18 mouse cellular contexts compared by ENCODE assay signal in the genomic region with DNA sequence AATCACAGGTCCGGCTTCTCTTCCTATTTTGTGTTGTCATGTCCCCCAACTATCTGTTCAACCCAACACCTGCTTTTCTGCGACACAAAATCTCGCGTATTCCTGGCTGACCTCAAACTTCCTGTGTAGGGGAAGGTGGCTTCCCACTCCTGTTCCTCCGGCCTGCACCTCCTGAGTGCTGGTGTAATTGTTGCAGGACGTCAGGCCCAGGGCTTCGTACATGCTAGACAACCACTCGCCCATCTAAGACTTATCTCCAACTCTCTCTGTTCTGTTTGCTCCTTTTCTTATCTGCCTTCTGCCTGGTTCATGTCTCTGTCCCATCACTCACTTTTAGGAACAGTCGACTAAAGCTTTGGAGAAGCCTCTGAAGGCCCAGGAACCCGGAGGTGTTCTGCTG. TPM values are rescaled to one million over a fixed set of nuclear protein-coding genes. Genes with fewer than 3 reads are reported as not detected.
DNase-seq lines count a peak whose midpoint lies in the region; ATAC-seq and TF ChIP-seq lines count a peak whose summit lies in the region.
"Had no signal": no experiment of that assay in that cellular context is flagged by ENCODE, and none has a peak within 500 bp of the region (broad histone marks: within the 10 kb centered on the region; RNA-seq: fewer than 3 reads in every experiment).

No protein-coding gene starts in this region.

- no peak for TF ChIP-seq CTCF in midbrain, postnatal 0 days (IDR thresholded peaks at IDR 0.05)
- no peak for TF ChIP-seq CTCF in small intestine, adult 2 months (IDR thresholded peaks at IDR 0.05; ENCODE audit: extremely low read depth, insufficient read length, insufficient replicate concordance, low read depth, low read length)

- ATAC-seq in heart, embryonic 11.5 days (replicated peaks; ENCODE audit: insufficient number of reproducible peaks, low FRiP score, low TSS enrichment) = no peak
- no peak for ATAC-seq in midbrain, postnatal 0 days (ENCODE audit: low FRiP score)
- ATAC-seq in midbrain, embryonic 11.5 days (ENCODE audit: low FRiP score) = no peak
- no peak for ATAC-seq in hindbrain, embryonic 16.5 days

- H3K27me3 ChIP-seq in heart, embryonic 11.5 days (ENCODE audit: control insufficient read depth, insufficient read depth, low read length) = peaks cover 15% of the 10 kb centered on the region
- peaks cover 15% of the 10 kb centered on the region for H3K27me3 ChIP-seq in midbrain, postnatal 0 days (ENCODE audit: insufficient read depth, low read length)
- peaks cover 12% of the 10 kb centered on the region for H3K27me3 ChIP-seq in midbrain, embryonic 11.5 days (ENCODE audit: control insufficient read depth, insufficient read depth, low read length)
- peaks cover 22% of the 10 kb centered on the region for H3K27me3 ChIP-seq in hindbrain, embryonic 16.5 days (replicated peaks; ENCODE audit: control insufficient read depth, insufficient read depth, low read length)
- peaks cover 15% of the 10 kb centered on the region for H3K27me3 ChIP-seq in small intestine, adult 2 months (ENCODE audit: control insufficient read depth, insufficient read depth, low read length)

- no peaks in the 10 kb centered on the region for H3K36me3 ChIP-seq in heart, embryonic 11.5 days (ENCODE audit: control insufficient read depth, insufficient read depth, low read length)
- no peaks in the 10 kb centered on the region for H3K36me3 ChIP-seq in midbrain, postnatal 0 days (ENCODE audit: insufficient read depth, low read length)
- H3K36me3 ChIP-seq in midbrain, embryonic 11.5 days (ENCODE audit: control insufficient read depth, insufficient read depth, low read length) = no peaks in the 10 kb centered on the region
- no peaks in the 10 kb centered on the region for H3K36me3 ChIP-seq in hindbrain, embryonic 16.5 days (ENCODE audit: control insufficient read depth, insufficient read depth, low read length)
- H3K36me3 ChIP-seq in small intestine, adult 2 months (ENCODE audit: control insufficient read depth, insufficient read depth, low read length) = no peaks in the 10 kb centered on the region
- H3K36me3 ChIP-seq: forebrain, embryonic 12.5 days had no signal

- no peak overlapping the region for H3K4me3 ChIP-seq in heart, embryonic 11.5 days (ENCODE audit: low read depth, low read length)
- H3K4me3 ChIP-seq in midbrain, postnatal 0 days (ENCODE audit: low read depth, low read length) = no peak overlapping the region
- no peak overlapping the region for H3K4me3 ChIP-seq in midbrain, embryonic 11.5 days (ENCODE audit: low read depth, low read length)
- peak overlapping the region; percentile 21 for H3K4me3 ChIP-seq in hindbrain, embryonic 16.5 days (ENCODE audit: low read length)
- H3K4me3 ChIP-seq in small intestine, adult 2 months (ENCODE audit: low read depth, low read length) = peak overlapping the region; percentile 22; the same call in 1 of the 2 replicates
- H3K4me3 ChIP-seq: myocyte had no signal

- H3K27ac ChIP-seq in heart, embryonic 11.5 days (ENCODE audit: low read depth, low read length) = no peak overlapping the region
- H3K27ac ChIP-seq in midbrain, postnatal 0 days (ENCODE audit: low read depth, low read length) = no peak overlapping the region
- no peak overlapping the region for H3K27ac ChIP-seq in midbrain, embryonic 11.5 days (ENCODE audit: low read depth, low read length)
- no peak overlapping the region for H3K27ac ChIP-seq in hindbrain, embryonic 16.5 days (ENCODE audit: low read depth, low read length)
- H3K27ac ChIP-seq in small intestine, adult 2 months (ENCODE audit: insufficient read depth, low read depth, low read length) = no peak overlapping the region
- H3K27ac ChIP-seq: forebrain, embryonic 12.5 days had no signal

- no peak for DNase-seq in heart, adult 9 months (ENCODE audit: low spot score in 2 of 2)
- DNase-seq in midbrain, postnatal 0 days (ENCODE audit: low spot score) = no peak
- no peak for DNase-seq in midbrain, embryonic 11.5 days (ENCODE audit: low spot score, missing footprints)
- no peak for DNase-seq in cerebellum, postnatal 36 days
- DNase-seq in c-Kit-positive CD71-positive TER-119-positive erythroid progenitor cells, embryonic 14.5 days (ENCODE audit: low spot score) = no peak
- DNase-seq: adrenal gland, postnatal 10 days; cerebellum, adult 11 months; embryo, embryonic 11 days; gastrocnemius, postnatal 25 days; kidney, postnatal 36 days; lung, adult 2 months; thymus, postnatal 14 days had no signal

- no peak for TF ChIP-seq POLR2A in small intestine, adult 2 months (IDR thresholded peaks at IDR 0.05; ENCODE audit: low read depth, low read length)

- no peaks in the 10 kb centered on the region for H3K9me3 ChIP-seq in heart, embryonic 11.5 days (replicated peaks; ENCODE audit: control insufficient read depth, low read length)
- no peaks in the 10 kb centered on the region for H3K9me3 ChIP-seq in midbrain, postnatal 0 days (ENCODE audit: low read length)
- H3K9me3 ChIP-seq in midbrain, embryonic 11.5 days (ENCODE audit: control insufficient read depth, low read length) = peaks cover 4% of the 10 kb centered on the region; the same call in 1 of the 2 replicates
- H3K9me3 ChIP-seq in hindbrain, embryonic 16.5 days (ENCODE audit: control insufficient read depth, low read length) = no peaks in the 10 kb centered on the region

- no peak overlapping the region for H3K9ac ChIP-seq in heart, embryonic 11.5 days (ENCODE audit: low read depth, low read length)
- H3K9ac ChIP-seq in midbrain, postnatal 0 days (replicated peaks; ENCODE audit: low read length, poor library complexity, severe bottlenecking) = no peak overlapping the region
- no peak overlapping the region for H3K9ac ChIP-seq in midbrain, embryonic 11.5 days (ENCODE audit: low read length)
- H3K9ac ChIP-seq in hindbrain, embryonic 16.5 days (ENCODE audit: low read depth, low read length) = no peak overlapping the region; the same call in 1 of the 2 replicates
- H3K9ac ChIP-seq: forebrain, embryonic 12.5 days had no signal

- H3K4me2 ChIP-seq in heart, embryonic 11.5 days = peak overlapping the region; percentile 52
- peak overlapping the region; percentile 26; the same call in 1 of the 2 replicates for H3K4me2 ChIP-seq in midbrain, postnatal 0 days (ENCODE audit: low read depth, low read length, poor library complexity, severe bottlenecking)
- no peak overlapping the region for H3K4me2 ChIP-seq in midbrain, embryonic 11.5 days
- peak overlapping the region; percentile 19; the same call in 1 of the 2 replicates for H3K4me2 ChIP-seq in hindbrain, embryonic 16.5 days (ENCODE audit: low read length)

- H3K4me1 ChIP-seq in heart, embryonic 11.5 days (ENCODE audit: control insufficient read depth, insufficient read depth, low read length) = peaks cover 9% of the 10 kb centered on the region
- H3K4me1 ChIP-seq in midbrain, postnatal 0 days (ENCODE audit: insufficient read depth, low read length) = peaks cover 4% of the 10 kb centered on the region; the same call in 1 of the 2 replicates
- H3K4me1 ChIP-seq in midbrain, embryonic 11.5 days (ENCODE audit: control insufficient read depth, insufficient read depth, low read length) = no peaks in the 10 kb centered on the region
- peaks cover 6% of the 10 kb centered on the region for H3K4me1 ChIP-seq in hindbrain, embryonic 16.5 days (ENCODE audit: control insufficient read depth, insufficient read depth, low read depth, low read length)
- H3K4me1 ChIP-seq in small intestine, adult 2 months (ENCODE audit: control insufficient read depth, insufficient read depth, insufficient read length, low read length) = peaks cover 11% of the 10 kb centered on the region

- 42% methylated on average over 10 of the region's 10 CpGs for WGBS in heart, embryonic 11.5 days (ENCODE audit: insufficient replicate concordance)
- WGBS in midbrain, postnatal 0 days = 81% methylated on average over 10 of the region's 10 CpGs
- WGBS in midbrain, embryonic 11.5 days = 82% methylated on average over 10 of the region's 10 CpGs
- 77% methylated on average over 10 of the region's 10 CpGs for WGBS in hindbrain, embryonic 16.5 days
- 59% methylated on average over 10 of the region's 10 CpGs for WGBS in small intestine, adult 2 months

RNA-seq across cellular contexts. Expression of gene Dkkl1, which starts 0.9 kb away (rescaled TPM):
- 1.9 and 2.4 TPM in 2 replicates for polyA plus RNA-seq in heart, embryonic 11.5 days (2014; fragmentation: Nextera tagmentation; extraction: Ambion mirVana)
- 9.0 and 14.4 TPM in 2 replicates for total RNA-seq in midbrain, postnatal 0 days (2014; rRNA removed)
- 23.8 and 23.9 TPM in 2 replicates for polyA plus RNA-seq in midbrain, postnatal 0 days (2015; fragmentation: Nextera tagmentation; extraction: Ambion mirVana)
- polyA plus RNA-seq in midbrain, embryonic 11.5 days (2014; fragmentation: Nextera tagmentation; extraction: Ambion mirVana) = 0.81 and 1.2 TPM in 2 replicates
- polyA plus RNA-seq in hindbrain, embryonic 16.5 days (2015; fragmentation: Nextera tagmentation; extraction: Ambion mirVana) = 13.6 and 18.4 TPM in 2 replicates
- 0.24 and 0.84 TPM in 2 replicates for polyA plus RNA-seq in small intestine, adult 2 months (2012; rRNA removed)
- total RNA-seq: gastrocnemius, postnatal 25 days had no signal

RNA-seq across cellular contexts. Expression of gene Tead2, which starts 4.5 kb away (rescaled TPM):
- polyA plus RNA-seq in heart, embryonic 11.5 days (2014; fragmentation: Nextera tagmentation; extraction: Ambion mirVana) = 129 and 131 TPM in 2 replicates
- 31.2 and 54.8 TPM in 2 replicates for total RNA-seq in midbrain, postnatal 0 days (2014; rRNA removed)
- 16.8 and 17.0 TPM in 2 replicates for polyA plus RNA-seq in midbrain, postnatal 0 days (2015; fragmentation: Nextera tagmentation; extraction: Ambion mirVana)
- polyA plus RNA-seq in midbrain, embryonic 11.5 days (2014; fragmentation: Nextera tagmentation; extraction: Ambion mirVana) = 241 and 253 TPM in 2 replicates
- 46.9 and 54.1 TPM in 2 replicates for polyA plus RNA-seq in hindbrain, embryonic 16.5 days (2015; fragmentation: Nextera tagmentation; extraction: Ambion mirVana)
- 8.0 and 32.2 TPM in 2 replicates for polyA plus RNA-seq in small intestine, adult 2 months (2012; rRNA removed)

RNA-seq across cellular contexts. Expression of gene Ccdc155, which starts 6.4 kb away (rescaled TPM):
- polyA plus RNA-seq in heart, embryonic 11.5 days (2014; fragmentation: Nextera tagmentation; extraction: Ambion mirVana) = 0.39 and 0.70 TPM in 2 replicates
- 0.24 and 0.38 TPM in 2 replicates for total RNA-seq in midbrain, postnatal 0 days (2014; rRNA removed)
- polyA plus RNA-seq in midbrain, postnatal 0 days (2015; fragmentation: Nextera tagmentation; extraction: Ambion mirVana) = 0.32 and 0.50 TPM in 2 replicates
- 0.52 and 0.86 TPM in 2 replicates for polyA plus RNA-seq in midbrain, embryonic 11.5 days (2014; fragmentation: Nextera tagmentation; extraction: Ambion mirVana)
- 0.54 and 0.65 TPM in 2 replicates for polyA plus RNA-seq in hindbrain, embryonic 16.5 days (2015; fragmentation: Nextera tagmentation; extraction: Ambion mirVana)
- polyA plus RNA-seq in small intestine, adult 2 months (2012; rRNA removed) = not detected in 2 replicates

RNA-seq across cellular contexts. Expression of gene Cd37, which starts 27.8 kb away (rescaled TPM):
- 2.1 and 2.2 TPM in 2 replicates for polyA plus RNA-seq in heart, embryonic 11.5 days (2014; fragmentation: Nextera tagmentation; extraction: Ambion mirVana)
- total RNA-seq in midbrain, postnatal 0 days (2014; rRNA removed) = 1.2 and 1.7 TPM in 2 replicates
- polyA plus RNA-seq in midbrain, postnatal 0 days (2015; fragmentation: Nextera tagmentation; extraction: Ambion mirVana) = 1.5 and 2.4 TPM in 2 replicates
- polyA plus RNA-seq in midbrain, embryonic 11.5 days (2014; fragmentation: Nextera tagmentation; extraction: Ambion mirVana) = 0.81 and 0.97 TPM in 2 replicates
- 1.3 and 1.4 TPM in 2 replicates for polyA plus RNA-seq in hindbrain, embryonic 16.5 days (2015; fragmentation: Nextera tagmentation; extraction: Ambion mirVana)
- polyA plus RNA-seq in small intestine, adult 2 months (2012; rRNA removed) = 33.4 and 63.6 TPM in 2 replicates

RNA-seq across cellular contexts. Expression of gene Slc6a16, which starts 29.8 kb away (rescaled TPM):
- 0.32 and 0.47 TPM in 2 replicates for polyA plus RNA-seq in heart, embryonic 11.5 days (2014; fragmentation: Nextera tagmentation; extraction: Ambion mirVana)
- total RNA-seq in midbrain, postnatal 0 days (2014; rRNA removed) = 0.16 and 1.3 TPM in 2 replicates
- polyA plus RNA-seq in midbrain, postnatal 0 days (2015; fragmentation: Nextera tagmentation; extraction: Ambion mirVana) = 2.3 and 3.1 TPM in 2 replicates
- polyA plus RNA-seq in midbrain, embryonic 11.5 days (2014; fragmentation: Nextera tagmentation; extraction: Ambion mirVana) = not detected in 2 replicates
- 0.89 and 2.0 TPM in 2 replicates for polyA plus RNA-seq in hindbrain, embryonic 16.5 days (2015; fragmentation: Nextera tagmentation; extraction: Ambion mirVana)
- polyA plus RNA-seq in small intestine, adult 2 months (2012; rRNA removed) = not detected in 2 replicates
- total RNA-seq: gastrocnemius, postnatal 25 days had no signal
- polyA plus RNA-seq: inflammation-experienced regulatory T-cells, adult 6 months; myocyte had no signal

Comparison
In these comparisons a context has a peak if more than half of its experiments do, and no peak if none do; other contexts are left out.
1. H3K4me3 ChIP-seq: peak in hindbrain, embryonic 16.5 days (single experiment) and small intestine, adult 2 months (single experiment); none in heart, embryonic 11.5 days (single experiment), midbrain, postnatal 0 days (single experiment) and midbrain, embryonic 11.5 days (single experiment).